ENCODE assay signal across 8 mouse cellular contexts in genomic region chr13:21920681-21921233, GRCm38 (mm10).
"Had no signal": no experiment of that assay in that cellular context is flagged by ENCODE, and none has a peak within 500 bp of the region (broad histone marks: within the 10 kb centered on the region; RNA-seq: fewer than 3 reads in every experiment).

No protein-coding gene starts in this region.

- H3K9ac ChIP-seq: limb, embryonic 12.5 days; midbrain, embryonic 12.5 days had no signal

- DNase-seq: kidney, adult 9 months; kidney, postnatal 36 days; layer of hippocampus, adult 9-11 months; layer of hippocampus, postnatal 36 days; right cerebral cortex, postnatal 14 days had no signal

- H3K4me2 ChIP-seq: limb, embryonic 12.5 days; midbrain, embryonic 12.5 days had no signal

- H3K4me3 ChIP-seq: limb, embryonic 12.5 days; midbrain, embryonic 12.5 days had no signal

- H3K27ac ChIP-seq: kidney, postnatal 0 days; limb, embryonic 12.5 days; midbrain, embryonic 12.5 days had no signal

- H3K36me3 ChIP-seq: limb, embryonic 12.5 days; midbrain, embryonic 12.5 days had no signal

- H3K9me3 ChIP-seq: limb, embryonic 12.5 days; midbrain, embryonic 12.5 days had no signal
